In genomic region chr13:37508385-37509351, GRCm38 (mm10) we compare ENCODE assay signal across 8 mouse cellular contexts.
DNase-seq lines count a peak whose midpoint lies in the region; ATAC-seq lines count a peak whose summit lies in the region.

No protein-coding gene starts in this region.

- no peak overlapping the region for H3K4me3 ChIP-seq in heart, embryonic 13.5 days
- no peak overlapping the region for H3K4me3 ChIP-seq in kidney, embryonic 16.5 days (ENCODE audit: low read length)

- ATAC-seq in heart, embryonic 13.5 days (ENCODE audit: extremely low read depth, insufficient number of reproducible peaks, low FRiP score, low TSS enrichment) = no peak
- ATAC-seq in kidney, embryonic 16.5 days (ENCODE audit: low FRiP score, low TSS enrichment) = peak; percentile 52

- WGBS in heart, embryonic 13.5 days = 28% methylated on average over 19 of the region's 19 CpGs
- 46% methylated on average over 19 of the region's 19 CpGs for WGBS in kidney, embryonic 16.5 days

- DNase-seq in cerebellum, postnatal 10 days = peak; percentile 72 to 78
- no peak for DNase-seq in cerebellum, adult 11-12 months
- DNase-seq in adrenal gland, adult 8-10 months = peak; percentile 69
- peak; percentile 67 for DNase-seq in lung, postnatal 14 days
- no peak for DNase-seq in T-cell, adult 2 months (ENCODE audit: low spot score)
- DNase-seq in right cerebral cortex, postnatal 14 days = no peak

- no peaks in the 10 kb centered on the region for H3K36me3 ChIP-seq in heart, embryonic 13.5 days
- H3K36me3 ChIP-seq in kidney, embryonic 16.5 days (ENCODE audit: insufficient read depth, low read length) = no peaks in the 10 kb centered on the region

- H3K9me3 ChIP-seq in heart, embryonic 13.5 days = no peaks in the 10 kb centered on the region
- no peaks in the 10 kb centered on the region for H3K9me3 ChIP-seq in kidney, embryonic 16.5 days (ENCODE audit: low read length)

- peak overlapping the region; percentile 71 for H3K9ac ChIP-seq in heart, embryonic 13.5 days
- peak overlapping the region; percentile 12 for H3K9ac ChIP-seq in kidney, embryonic 16.5 days (replicated peaks; ENCODE audit: low read length)

- H3K27ac ChIP-seq in heart, embryonic 13.5 days (replicated peaks) = peak overlapping the region; percentile 90
- H3K27ac ChIP-seq in kidney, embryonic 16.5 days (ENCODE audit: low read length) = peak overlapping the region; percentile 78

- no peaks in the 10 kb centered on the region for H3K27me3 ChIP-seq in heart, embryonic 13.5 days (replicated peaks)
- H3K27me3 ChIP-seq in kidney, embryonic 16.5 days (ENCODE audit: insufficient read depth, low read length) = no peaks in the 10 kb centered on the region

- H3K4me2 ChIP-seq in heart, embryonic 13.5 days = peak overlapping the region; percentile 53
- no peak overlapping the region; the same call in 1 of the 2 replicates for H3K4me2 ChIP-seq in kidney, embryonic 16.5 days (replicated peaks; ENCODE audit: low read depth, low read length)

- H3K4me1 ChIP-seq in heart, embryonic 13.5 days = peaks cover 61% of the 10 kb centered on the region
- H3K4me1 ChIP-seq in kidney, embryonic 16.5 days (ENCODE audit: insufficient read depth, low read length) = peaks cover 49% of the 10 kb centered on the region

Comparison
In these comparisons a context has a peak if more than half of its experiments do, and no peak if none do; other contexts are left out.
1. DNase-seq: peak in cerebellum, postnatal 10 days (2 of 2), adrenal gland, adult 8-10 months (single experiment) and lung, postnatal 14 days (single experiment); none in cerebellum, adult 11-12 months (single experiment), T-cell, adult 2 months (single experiment) and right cerebral cortex, postnatal 14 days (single experiment).